In the genomic region with DNA sequence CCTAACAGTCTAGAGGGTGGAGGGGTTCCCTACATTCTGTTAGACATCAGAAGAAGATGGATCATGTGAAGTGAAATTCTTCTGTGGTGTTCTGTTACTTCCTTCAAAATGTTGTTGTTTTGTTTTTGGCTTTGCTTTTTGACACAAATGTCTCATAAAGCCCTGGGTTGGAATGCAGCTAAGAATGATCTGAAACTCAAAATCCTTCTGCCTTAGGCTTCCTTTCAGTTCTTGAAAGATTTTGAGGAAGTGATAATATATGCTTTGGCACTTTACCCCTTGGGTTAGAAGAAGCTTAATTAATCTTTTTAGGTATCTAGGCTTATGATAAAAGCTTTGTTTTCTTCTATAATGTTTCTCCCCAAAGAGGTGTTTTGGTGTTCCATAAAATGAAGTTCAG, we compare ENCODE assay signal across 26 mouse cellular contexts. TPM values are rescaled to one million over a fixed set of nuclear protein-coding genes. Genes with fewer than 3 reads are reported as not detected.
A peak's percentile ranks its signal among the peaks of the same experiment; 100 is the strongest.
DNase-seq lines count a peak whose midpoint lies in the region; ATAC-seq and TF ChIP-seq lines count a peak whose summit lies in the region.
"Had no signal": no experiment of that assay in that cellular context is flagged by ENCODE, and none has a peak within 500 bp of the region (broad histone marks: within the 10 kb centered on the region; RNA-seq: fewer than 3 reads in every experiment).

No protein-coding gene starts in this region.

- H3K4me3 ChIP-seq in CH12.LX (replicated peaks in 1 of 3; ENCODE audit: low read depth in 2 of 3, low read length in 2 of 3, poor library complexity in 1 of 3), result no peak overlapping the region
- H3K4me3 ChIP-seq: forebrain, embryonic 10.5 days; forebrain, embryonic 13.5 days; heart, embryonic 12.5 days; heart, embryonic 15.5 days; hindbrain, embryonic 10.5 days; hindbrain, embryonic 13.5 days; intestine, embryonic 15.5 days had no signal

- no peaks in the 10 kb centered on the region for H3K27me3 ChIP-seq in CH12.LX (replicated peaks)
- H3K27me3 ChIP-seq: forebrain, embryonic 13.5 days; heart, embryonic 12.5 days; heart, embryonic 15.5 days; hindbrain, embryonic 13.5 days; intestine, embryonic 15.5 days; Patski had no signal

- no peak for TF ChIP-seq CTCF in CH12.LX (conservative IDR thresholded peaks at IDR 0.05 in 1 of 2, IDR thresholded peaks at IDR 0.05 in 1 of 2; ENCODE audit: low read depth in 2 of 2, low read length in 2 of 2)

- no peaks in the 10 kb centered on the region for H3K36me3 ChIP-seq in CH12.LX (replicated peaks in 1 of 2; ENCODE audit: control insufficient read depth in 1 of 2, insufficient read depth in 1 of 2, low read length in 1 of 2)
- H3K36me3 ChIP-seq: forebrain, embryonic 10.5 days; G1E; heart, embryonic 12.5 days; heart, embryonic 15.5 days; hindbrain, embryonic 10.5 days; hindbrain, embryonic 13.5 days; intestine, embryonic 15.5 days had no signal

- no peaks in the 10 kb centered on the region for H3K9me3 ChIP-seq in CH12.LX (replicated peaks; ENCODE audit: low read length)
- H3K9me3 ChIP-seq: forebrain, embryonic 10.5 days; forebrain, embryonic 13.5 days; G1E; heart, embryonic 12.5 days; heart, embryonic 15.5 days; hindbrain, embryonic 10.5 days; hindbrain, embryonic 13.5 days; intestine, embryonic 15.5 days had no signal

- dilution Hi-C loops in CH12.LX (cut with MboI; ENCODE audit: extremely low pct_ligation_motif_present, extremely low pct_unique_long_range_greater_than_20kb, low sequenced_read_pairs), result no loop called here

- H3K79me2 ChIP-seq in CH12.LX (replicated peaks; ENCODE audit: control insufficient read depth, extremely low read depth, insufficient read depth, poor library complexity, severe bottlenecking), result no peaks in the 10 kb centered on the region

- H3K4me2 ChIP-seq in CH12.LX (ENCODE audit: insufficient read depth, low read depth, poor library complexity, severe bottlenecking), result no peak overlapping the region
- H3K4me2 ChIP-seq: forebrain, embryonic 13.5 days; heart, embryonic 12.5 days; heart, embryonic 15.5 days; hindbrain, embryonic 13.5 days; intestine, embryonic 15.5 days had no signal

- no peak overlapping the region for H3K27ac ChIP-seq in CH12.LX (ENCODE audit: insufficient read depth, low read depth)
- H3K27ac ChIP-seq: forebrain, embryonic 10.5 days; forebrain, embryonic 13.5 days; heart, embryonic 15.5 days; hindbrain, embryonic 10.5 days; hindbrain, embryonic 13.5 days; intestine, embryonic 15.5 days had no signal

- TF ChIP-seq EP300 in CH12.LX (IDR thresholded peaks at IDR 0.05; ENCODE audit: low read length), result 0 out of 2 replicates have a peak, but pooled peaks have one; percentile 12

- no peak for DNase-seq in CH12.LX (ENCODE audit: extremely low read depth)
- DNase-seq in heart, adult 11 months, result no peak
- no peak for DNase-seq in urinary bladder, adult 2 months (ENCODE audit: low spot score)
- no peak for DNase-seq in left cerebral cortex, adult 11 months (ENCODE audit: low spot score)
- DNase-seq: adrenal gland, adult 2 months; adrenal gland, postnatal 14 days; cerebellum, adult 11-12 months; cerebellum, adult 8-10 months; cerebellum, postnatal 10 days; cerebellum, postnatal 36 days; gastrocnemius, postnatal 36 days; heart, adult 18-20 months; heart, postnatal 10 days; heart, postnatal 36 days had no signal

- TF ChIP-seq RAD21 in CH12.LX (IDR thresholded peaks at IDR 0.05; ENCODE audit: low read depth, low read length), result no peak

- peaks cover 0 to 16% of the 10 kb centered on the region in 2 experiments; a peak in 2 of 4 replicates for H3K4me1 ChIP-seq in CH12.LX (ENCODE audit: control insufficient read depth in 1 of 2, insufficient read depth in 2 of 2)
- H3K4me1 ChIP-seq: forebrain, embryonic 13.5 days; heart, embryonic 12.5 days; heart, embryonic 15.5 days; hindbrain, embryonic 10.5 days; hindbrain, embryonic 13.5 days; intestine, embryonic 15.5 days had no signal

- TF ChIP-seq POLR2A in CH12.LX (IDR thresholded peaks at IDR 0.05; ENCODE audit: low read depth, low read length), result no peak

- H3K9ac ChIP-seq in CH12.LX (ENCODE audit: insufficient read depth, low read depth), result no peak overlapping the region
- H3K9ac ChIP-seq: forebrain, embryonic 13.5 days; heart, embryonic 12.5 days; heart, embryonic 15.5 days; hindbrain, embryonic 13.5 days; intestine, embryonic 15.5 days had no signal

- in situ Hi-C loops in CH12.LX (cut with MboI; ENCODE audit: low pct_ligation_motif_present, low pct_unique_long_range_greater_than_20kb, low sequenced_read_pairs), result loop anchor here (10.0 kb wide), 1 partner anchor 72 kb away; no protein-coding TSS in a partner anchor

- ATAC-seq in common myeloid progenitor, adult 5-6 weeks (replicated peaks; ENCODE audit: low read depth, poor library complexity, severe bottlenecking), result 0 out of 2 replicates have a peak, but pooled peaks have one; percentile 42
- peak; percentile 57 for ATAC-seq in megakaryocyte progenitor cell, adult 5-6 weeks (replicated peaks; ENCODE audit: poor library complexity)
- ATAC-seq: forebrain, embryonic 13.5 days; hindbrain, embryonic 16.5 days; intestine, embryonic 15.5 days; Patski had no signal

TF ChIP-seq in CH12.LX, 34 proteins besides CTCF, POLR2A, EP300 and RAD21:
- no peak for TF ChIP-seq ZKSCAN1 (IDR thresholded peaks at IDR 0.05; ENCODE audit: borderline replicate concordance, low read depth, low read length)
- TF ChIP-seq MYC (IDR thresholded peaks at IDR 0.05; ENCODE audit: low read depth, low read length), result no peak
- no peak for TF ChIP-seq PAX5 (IDR thresholded peaks at IDR 0.05; ENCODE audit: low read length)
- TF ChIP-seq MAX (IDR thresholded peaks at IDR 0.05; ENCODE audit: low read length), result no peak
- no peak for TF ChIP-seq HCFC1 (IDR thresholded peaks at IDR 0.05; ENCODE audit: low read depth, low read length)
- no peak for TF ChIP-seq CHD1 (IDR thresholded peaks at IDR 0.05; ENCODE audit: low read depth, low read length)

RNA-seq across cellular contexts. Expression of a gene that starts 34.5 kb away (rescaled TPM):
- total RNA-seq in CH12.LX (2012; rRNA removed) (7.3 and 9.9 TPM in 2 replicates), CH12.LX (2014; rRNA removed) (14.2 TPM in 2 replicates)
- 10.3 and 11.0 TPM in 2 replicates for polyA plus RNA-seq in CH12.LX (2012; ENCODE audit: insufficient read length, low read depth)
- 31.7 and 36.0 TPM in 2 replicates for total RNA-seq in common myeloid progenitor, adult 5-6 weeks (2017)
- total RNA-seq in megakaryocyte progenitor cell, adult 5-6 weeks (2015), result 22.0 and 25.4 TPM in 2 replicates
- 14.2 and 18.1 TPM in 2 replicates for total RNA-seq in megakaryocyte progenitor cell, adult 5-6 weeks (2017)
- polyA plus RNA-seq in urinary bladder, adult 2 months (2012; rRNA removed), result 16.0 and 17.1 TPM in 2 replicates
